Mouse (Mus musculus): ENCODE measurements around the gene Umodl1. TPM values are rescaled to one million over a fixed set of nuclear protein-coding genes. Genes with fewer than 3 reads are reported as not detected.

Gene Umodl1
- total and polyA plus RNA-seq, 3 experiments: not detected

DNA sequence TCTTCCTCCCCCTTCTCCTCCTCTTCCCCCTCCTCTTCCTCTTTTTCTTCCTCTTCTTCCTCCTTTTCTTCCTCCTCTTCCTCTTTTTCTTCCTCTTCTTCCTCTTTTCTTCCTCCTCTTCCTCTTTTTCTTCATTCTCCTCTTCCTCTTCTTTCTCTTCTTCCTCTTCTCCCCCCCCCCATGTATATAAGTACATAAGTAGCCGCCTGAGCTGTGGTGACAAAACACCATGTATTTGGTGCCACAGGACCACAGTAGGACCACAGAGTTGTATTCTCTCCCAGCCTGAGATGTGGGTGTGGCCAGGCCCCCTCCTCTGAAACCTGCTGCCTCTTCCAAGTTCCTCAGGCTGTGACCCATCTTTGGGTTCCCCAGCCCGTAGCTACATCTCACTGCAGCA lies 50.8 kb downstream of the Umodl1 start:
- H3K4me1 ChIP-seq (ENCODE audit: control insufficient read depth in 1 of 2, insufficient read depth in 2 of 2, low read length in 2 of 2): peaks cover 0 to 8% of the 10 kb centered on the region in 2 experiments; a peak in 1 of 4 replicates
- no peaks in the 10 kb centered on the region for H3K9me3 ChIP-seq (replicated peaks; ENCODE audit: insufficient read depth, low read length)
- no peaks in the 10 kb centered on the region for H3K27me3 ChIP-seq (ENCODE audit: control insufficient read depth in 1 of 2, insufficient read depth in 2 of 2, low read length in 2 of 2)
- H3K79me2 ChIP-seq (ENCODE audit: control insufficient read depth, insufficient read depth, low read length, poor library complexity): no peaks in the 10 kb centered on the region
- no peak overlapping the region for H3K27ac ChIP-seq (ENCODE audit: control insufficient read depth, low read depth, low read length)
- H3K9ac ChIP-seq (ENCODE audit: control insufficient read depth, low read depth, low read length, poor library complexity, severe bottlenecking): no peak overlapping the region
- H3K36me3 ChIP-seq (ENCODE audit: control insufficient read depth in 1 of 2, insufficient read depth in 2 of 2, low read length in 2 of 2): no peaks in the 10 kb centered on the region
- 0 out of 4 replicates have a peak, but pooled peaks of 1 of the 2 experiments have one; percentile 61 for TF ChIP-seq EP300 (IDR thresholded peaks at IDR 0.05; ENCODE audit: low read depth in 1 of 2, low read length in 2 of 2)
- TF ChIP-seq MEF2A (IDR thresholded peaks at IDR 0.05; ENCODE audit: extremely low read depth, insufficient replicate concordance, low read depth, low read length, poor library complexity, severe bottlenecking): no peak
- no peak for DNase-seq (ENCODE audit: low read depth, low spot score)
- H3K4me3 ChIP-seq (ENCODE audit: control insufficient read depth in 1 of 2, insufficient read depth in 1 of 2, low read depth in 2 of 2, low read length in 2 of 2): no peak overlapping the region

DNA sequence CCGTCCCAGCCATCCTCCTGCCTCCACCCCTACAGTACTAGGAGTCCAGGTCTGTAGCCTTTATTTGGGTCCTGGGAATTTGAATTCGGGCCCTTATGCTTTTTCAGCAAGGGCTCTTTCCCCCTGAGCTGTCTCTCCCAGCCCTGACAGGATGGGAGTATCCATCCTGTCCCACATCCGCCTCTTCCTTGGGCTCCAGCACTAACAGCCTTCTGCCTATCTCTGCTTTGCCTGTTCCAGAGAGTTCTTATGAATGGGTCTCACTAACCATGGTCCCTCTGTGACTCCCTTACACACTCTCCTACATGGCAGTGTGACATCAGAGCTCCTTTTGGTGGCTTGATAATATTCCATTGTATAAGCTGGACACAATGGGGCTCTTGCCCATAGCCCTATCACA lies 52.9 kb downstream of the Umodl1 start:
- Histone ChIP-seq H3K4me1 (ENCODE audit: control insufficient read depth in 1 of 2, insufficient read depth in 2 of 2, low read length in 2 of 2) (peaks cover 0 to 8% of the 10 kb centered on the region in 2 experiments; a peak in 2 of 4 replicates), H3K79me2 (ENCODE audit: control insufficient read depth, insufficient read depth, low read length, poor library complexity) (no peaks in the 10 kb centered on the region), H3K27ac (ENCODE audit: control insufficient read depth, low read depth, low read length) (no peak overlapping the region), H3K9me3 (replicated peaks; ENCODE audit: insufficient read depth, low read length) (no peaks in the 10 kb centered on the region), H3K36me3 (ENCODE audit: control insufficient read depth in 1 of 2, insufficient read depth in 2 of 2, low read length in 2 of 2) (no peaks in the 10 kb centered on the region), H3K9ac (ENCODE audit: control insufficient read depth, low read depth, low read length, poor library complexity, severe bottlenecking) (no peak overlapping the region), H3K27me3 (ENCODE audit: control insufficient read depth in 1 of 2, insufficient read depth in 2 of 2, low read length in 2 of 2) (no peaks in the 10 kb centered on the region), H3K4me3 (ENCODE audit: control insufficient read depth in 1 of 2, insufficient read depth in 1 of 2, low read depth in 2 of 2, low read length in 2 of 2) (no peak overlapping the region)
- no peak for DNase-seq (ENCODE audit: low read depth, low spot score)
- TF ChIP-seq POLR2A (IDR thresholded peaks at IDR 0.05; ENCODE audit: control insufficient read depth in 1 of 2, insufficient read depth in 1 of 2, low read depth in 1 of 2, low read length in 2 of 2, poor library complexity in 1 of 2) (no peak), POLR2AphosphoS5 (IDR thresholded peaks at IDR 0.05; ENCODE audit: borderline replicate concordance, low read depth, low read length) (no peak), TCF12 (IDR thresholded peaks at IDR 0.05; ENCODE audit: low read depth, low read length) (no peak)

DNA sequence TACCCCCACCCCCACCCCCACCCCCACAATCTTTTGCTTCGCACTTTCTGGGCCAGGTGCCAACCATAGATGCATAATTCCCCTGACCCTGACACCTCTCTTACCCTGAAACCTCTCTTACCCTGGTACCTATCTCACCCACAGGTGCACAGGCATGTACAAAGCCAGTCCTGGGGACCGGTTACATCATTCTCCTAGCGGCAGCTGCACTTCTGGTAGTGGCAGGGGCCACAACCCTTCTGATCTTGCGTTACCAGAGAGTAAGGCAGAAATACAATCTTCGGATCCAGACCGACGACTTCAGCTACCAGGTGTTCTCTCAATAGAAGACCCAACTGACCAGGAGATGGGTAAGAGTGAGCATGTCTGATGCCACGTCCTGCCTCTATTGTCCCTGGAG lies 54.0 kb downstream of the Umodl1 start:
- Histone ChIP-seq H3K27ac (ENCODE audit: control insufficient read depth, low read depth, low read length) (no peak overlapping the region), H3K27me3 (ENCODE audit: control insufficient read depth in 1 of 2, insufficient read depth in 2 of 2, low read length in 2 of 2) (no peaks in the 10 kb centered on the region), H3K36me3 (ENCODE audit: control insufficient read depth in 1 of 2, insufficient read depth in 2 of 2, low read length in 2 of 2) (no peaks in the 10 kb centered on the region), H3K9me3 (replicated peaks; ENCODE audit: insufficient read depth, low read length) (no peaks in the 10 kb centered on the region), H3K79me2 (ENCODE audit: control insufficient read depth, insufficient read depth, low read length, poor library complexity) (no peaks in the 10 kb centered on the region), H3K4me1 (ENCODE audit: control insufficient read depth in 1 of 2, insufficient read depth in 2 of 2, low read length in 2 of 2) (peaks cover 0 to 8% of the 10 kb centered on the region in 2 experiments; a peak in 2 of 4 replicates), H3K4me3 (ENCODE audit: control insufficient read depth in 1 of 2, insufficient read depth in 1 of 2, low read depth in 2 of 2, low read length in 2 of 2) (no peak overlapping the region), H3K9ac (ENCODE audit: control insufficient read depth, low read depth, low read length, poor library complexity, severe bottlenecking) (no peak overlapping the region)
- TF ChIP-seq TAL1 (IDR thresholded peaks at IDR 0.05; ENCODE audit: low read length) (no peak), ZC3H11A (IDR thresholded peaks at IDR 0.05; ENCODE audit: low read depth, low read length) (no peak), GATA1 (IDR thresholded peaks at IDR 0.05; ENCODE audit: low read depth, low read length) (no peak), NELFE (IDR thresholded peaks at IDR 0.05; ENCODE audit: low read depth, low read length) (no peak), USF2 (IDR thresholded peaks at IDR 0.05; ENCODE audit: borderline replicate concordance in 1 of 2, insufficient read depth in 1 of 2, low read depth in 1 of 2, low read length in 2 of 2) (no peak), POLR2AphosphoS5 (IDR thresholded peaks at IDR 0.05; ENCODE audit: borderline replicate concordance, low read depth, low read length) (no peak), CHD2 (IDR thresholded peaks at IDR 0.05; ENCODE audit: low read length) (no peak), CHD1 (IDR thresholded peaks at IDR 0.05; ENCODE audit: low read depth, low read length) (no peak), MEF2A (IDR thresholded peaks at IDR 0.05; ENCODE audit: extremely low read depth, insufficient replicate concordance, low read depth, low read length, poor library complexity, severe bottlenecking) (no peak), MYC (IDR thresholded peaks at IDR 0.05; ENCODE audit: low read depth, low read length) (no peak), ETS1 (IDR thresholded peaks at IDR 0.05; ENCODE audit: low read depth, low read length) (no peak), RAD21 (IDR thresholded peaks at IDR 0.05; ENCODE audit: low read depth, low read length) (no peak), NRF1 (IDR thresholded peaks at IDR 0.05; ENCODE audit: insufficient read depth, low read depth, low read length, poor library complexity, severe bottlenecking) (no peak), GABPA (IDR thresholded peaks at IDR 0.05; ENCODE audit: low read depth, low read length) (no peak)
- no peak for DNase-seq (ENCODE audit: low read depth, low spot score)

All from MEL (cell line).